Mouse (Mus musculus): ENCODE measurements at regions not wholly inside any gene's neighbourhood (a gene's known extent, or its start where the extent isn't known, plus 50 kb on each side); places are given as distances from the start of the nearest gene placed in this dataset.
"Not testable (repeated sequence)": the region's sequence is repeated elsewhere in the genome, so short reads cannot be mapped to it uniquely, and the experiment has no call there.

DNA sequence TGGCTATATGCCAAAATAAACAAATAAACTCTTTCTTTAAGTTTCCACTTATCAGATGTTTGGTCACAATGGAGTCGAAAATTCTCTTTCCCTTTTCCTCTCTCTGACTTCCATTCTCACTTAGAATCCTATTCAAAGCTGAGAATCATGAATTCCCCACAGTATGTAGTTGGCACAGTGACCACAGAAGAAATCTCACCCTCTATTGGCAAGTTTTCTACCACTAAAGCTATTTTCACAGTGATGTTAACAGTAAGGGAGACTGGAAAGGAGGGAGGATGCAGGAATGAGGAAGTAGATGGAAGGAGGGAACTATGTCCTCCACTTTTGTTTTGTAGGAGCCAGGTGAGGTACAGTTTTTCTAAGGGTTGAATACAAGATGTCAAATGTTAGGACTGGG is 431.2 kb upstream of the Tbl1xr1 start:
- Histone ChIP-seq H3K27ac (no peak overlapping the region), H3K4me3 (ENCODE audit: inconsistent target) (no peak overlapping the region), H3K36me3 (ENCODE audit: inconsistent target) (no peaks in the 10 kb centered on the region), H3K79me2 (ENCODE audit: inconsistent target) (no peaks in the 10 kb centered on the region)
- 64% methylated on average over 1 of the region's 1 CpGs for WGBS (ENCODE audit: missing documents)

DNA sequence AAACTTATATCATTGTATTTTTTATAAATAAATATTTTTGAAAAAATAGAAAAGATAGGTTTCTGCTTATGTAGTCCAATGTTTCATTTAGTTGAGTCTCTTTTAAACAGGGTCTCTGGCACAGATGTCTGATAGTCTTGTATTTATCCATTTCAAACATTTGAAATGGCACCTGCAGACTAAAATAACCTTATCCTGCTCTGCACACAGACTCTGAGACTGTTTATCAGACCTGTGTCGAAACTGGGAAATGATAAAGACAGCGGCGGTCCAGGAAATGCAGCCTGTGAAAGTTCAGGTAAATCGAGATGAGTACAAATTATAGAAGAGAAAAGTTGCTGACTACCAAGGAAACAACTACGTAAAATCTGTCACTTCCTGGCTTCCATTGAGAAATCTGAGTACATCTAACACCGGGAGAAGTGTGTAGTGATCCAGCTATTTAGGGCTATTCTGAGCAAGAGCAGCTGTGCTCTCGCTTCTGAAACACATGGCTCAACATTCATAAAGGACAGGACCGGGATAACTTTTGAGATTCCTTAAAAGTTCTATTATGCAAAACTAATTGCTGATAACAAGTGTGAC is 426.5 kb upstream of the Tbl1xr1 start:
- H3K4me3 ChIP-seq (ENCODE audit: inconsistent target), result no peak overlapping the region
- no peaks in the 10 kb centered on the region for H3K36me3 ChIP-seq (ENCODE audit: inconsistent target)
- no peak overlapping the region for H3K27ac ChIP-seq
- WGBS (ENCODE audit: missing documents), result 88% methylated on average over 8 of the region's 8 CpGs
- H3K79me2 ChIP-seq (ENCODE audit: inconsistent target), result no peaks in the 10 kb centered on the region

DNA sequence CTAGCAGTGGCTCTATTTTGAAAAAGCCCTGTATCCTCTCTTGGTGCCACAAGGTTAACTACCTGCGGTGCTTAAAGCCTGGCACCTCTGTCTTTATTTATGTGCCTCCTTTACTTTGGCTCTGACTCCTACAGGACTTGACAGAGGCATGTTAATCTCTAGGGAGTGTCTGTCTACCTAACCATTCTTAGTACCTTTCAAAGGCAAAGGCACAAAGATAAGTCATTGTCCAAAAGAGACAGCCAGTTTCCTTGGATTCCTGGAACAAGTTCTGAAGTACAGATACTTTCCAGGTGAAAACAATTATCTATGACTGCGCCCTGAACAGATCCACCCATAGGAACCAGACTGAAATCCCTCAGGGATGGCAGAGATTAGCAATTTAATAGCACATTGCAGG is 421.2 kb upstream of the Tbl1xr1 start:
- H3K36me3 ChIP-seq (ENCODE audit: inconsistent target), result no peaks in the 10 kb centered on the region
- H3K4me3 ChIP-seq (ENCODE audit: inconsistent target), result no peak overlapping the region
- no peak overlapping the region for H3K27ac ChIP-seq
- 100% methylated on average over 2 of the region's 2 CpGs for WGBS (ENCODE audit: missing documents)
- H3K79me2 ChIP-seq (ENCODE audit: inconsistent target), result no peaks in the 10 kb centered on the region

DNA sequence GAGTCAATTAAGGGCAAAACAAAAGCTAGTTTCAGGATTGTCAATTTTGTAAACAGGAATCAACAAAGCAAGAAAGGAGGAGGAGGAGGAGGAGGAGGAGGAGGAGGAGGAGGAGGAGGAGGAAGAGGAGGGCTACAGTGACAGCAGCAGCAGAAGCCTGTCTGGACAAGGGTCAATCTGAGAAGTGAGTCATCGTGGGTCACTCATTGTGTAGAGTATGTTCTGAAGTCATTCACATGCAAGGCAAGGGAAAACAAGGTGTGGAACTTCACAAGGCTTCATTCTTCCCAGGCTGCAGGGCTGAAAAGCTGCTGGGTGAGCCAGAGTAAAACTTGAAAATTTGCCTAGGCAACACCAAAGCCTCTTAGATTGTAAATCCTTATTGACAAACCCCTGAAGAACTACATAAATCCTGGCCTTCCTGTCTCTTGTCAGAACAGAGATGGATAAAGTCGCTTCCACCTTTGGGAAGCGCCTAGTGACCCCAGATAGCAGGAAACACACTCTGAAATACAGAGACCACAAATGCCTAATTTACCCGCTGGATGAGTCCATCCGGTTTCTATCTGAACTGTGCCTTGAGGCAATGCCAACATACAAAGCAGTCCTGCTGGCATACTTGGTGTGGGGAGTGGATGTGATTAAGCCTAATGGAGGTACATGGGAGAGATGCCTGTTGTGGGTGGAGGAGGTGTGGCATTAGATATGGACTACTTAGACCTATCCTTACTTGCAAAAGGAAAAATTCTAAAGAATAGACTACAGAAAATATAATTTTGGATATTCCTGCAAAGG is 408.9 kb upstream of the Tbl1xr1 start:
- 87% methylated on average over 5 of the region's 5 CpGs for WGBS (ENCODE audit: missing documents)
- Histone ChIP-seq H3K79me2 (ENCODE audit: inconsistent target) (no peaks in the 10 kb centered on the region), H3K27ac (no peak overlapping the region), H3K4me3 (ENCODE audit: inconsistent target) (no peak overlapping the region), H3K36me3 (ENCODE audit: inconsistent target) (no peaks in the 10 kb centered on the region)

DNA sequence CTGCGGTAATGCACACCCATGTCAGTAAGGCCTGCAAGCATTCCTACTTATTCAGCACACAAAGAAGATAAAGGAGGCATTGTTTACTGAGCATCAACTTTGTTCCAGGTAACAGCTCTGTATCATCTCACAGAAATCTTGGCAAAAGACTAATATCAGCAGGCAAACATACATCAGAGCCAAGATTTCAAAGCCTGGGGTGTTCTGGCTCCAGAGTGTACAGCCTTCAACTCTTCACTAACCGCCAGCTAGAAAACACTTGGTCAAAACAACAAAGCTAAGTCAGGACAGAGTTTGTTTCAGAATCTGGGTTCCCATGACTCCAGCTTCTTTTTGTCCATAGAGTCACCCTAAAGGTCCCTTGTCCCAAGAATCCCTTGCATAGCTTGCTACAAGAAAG is 404.6 kb upstream of the Tbl1xr1 start:
- no peaks in the 10 kb centered on the region for H3K36me3 ChIP-seq (ENCODE audit: inconsistent target)
- no peak overlapping the region for H3K27ac ChIP-seq
- H3K4me3 ChIP-seq (ENCODE audit: inconsistent target), result no peak overlapping the region
- WGBS (ENCODE audit: missing documents), result 95% methylated on average over 2 of the region's 2 CpGs
- H3K79me2 ChIP-seq (ENCODE audit: inconsistent target), result no peaks in the 10 kb centered on the region

DNA sequence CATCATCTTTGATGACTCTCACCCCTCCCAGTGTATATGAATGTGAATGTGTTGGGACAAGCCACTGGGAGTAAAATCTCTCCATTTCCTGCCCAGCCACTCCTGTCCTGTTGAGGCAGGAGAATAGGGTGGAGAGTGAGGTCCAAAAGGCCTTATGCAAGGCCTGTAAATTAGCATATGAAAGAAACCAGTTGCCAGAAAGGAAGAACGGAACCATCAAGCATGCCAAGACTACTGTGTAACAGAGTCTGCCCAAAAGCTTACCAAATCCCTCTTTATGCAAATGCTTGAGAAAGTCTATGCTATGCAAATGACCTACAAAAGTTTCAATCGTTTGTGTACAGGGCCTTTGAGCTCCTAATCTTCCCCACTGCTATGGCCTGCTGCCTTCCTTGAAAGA is 404.0 kb upstream of the Tbl1xr1 start:
- no peak overlapping the region for H3K4me3 ChIP-seq (ENCODE audit: inconsistent target)
- H3K79me2 ChIP-seq (ENCODE audit: inconsistent target), result no peaks in the 10 kb centered on the region
- 86% methylated on average over 2 of the region's 2 CpGs for whole genome bisulfite sequencing (ENCODE audit: missing documents)
- no peak overlapping the region for H3K27ac ChIP-seq
- no peaks in the 10 kb centered on the region for H3K36me3 ChIP-seq (ENCODE audit: inconsistent target)

DNA sequence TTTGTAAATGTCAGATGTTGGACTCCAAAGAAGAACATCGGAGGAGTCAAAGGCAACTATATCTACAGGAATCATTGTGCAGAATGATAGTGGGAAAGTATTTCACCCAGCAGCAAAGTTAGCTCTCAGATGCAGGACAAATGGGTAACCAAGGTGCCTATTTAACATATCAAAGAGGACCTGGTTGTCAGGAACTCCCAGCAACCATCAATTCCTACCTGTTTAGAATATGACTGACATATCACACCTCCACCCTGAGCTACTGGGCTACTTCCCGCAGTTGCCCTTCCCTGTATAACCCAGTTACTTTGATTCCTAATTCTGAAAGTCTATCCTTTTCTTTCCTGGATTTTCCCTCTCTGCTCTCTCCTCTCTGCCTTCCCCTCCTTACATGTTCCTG is 403.0 kb upstream of the Tbl1xr1 start:
- H3K4me3 ChIP-seq (ENCODE audit: inconsistent target), result no peak overlapping the region
- WGBS (ENCODE audit: missing documents), result 96% methylated on average over 2 of the region's 2 CpGs
- H3K27ac ChIP-seq, result no peak overlapping the region
- no peaks in the 10 kb centered on the region for H3K36me3 ChIP-seq (ENCODE audit: inconsistent target)
- H3K79me2 ChIP-seq (ENCODE audit: inconsistent target), result no peaks in the 10 kb centered on the region

DNA sequence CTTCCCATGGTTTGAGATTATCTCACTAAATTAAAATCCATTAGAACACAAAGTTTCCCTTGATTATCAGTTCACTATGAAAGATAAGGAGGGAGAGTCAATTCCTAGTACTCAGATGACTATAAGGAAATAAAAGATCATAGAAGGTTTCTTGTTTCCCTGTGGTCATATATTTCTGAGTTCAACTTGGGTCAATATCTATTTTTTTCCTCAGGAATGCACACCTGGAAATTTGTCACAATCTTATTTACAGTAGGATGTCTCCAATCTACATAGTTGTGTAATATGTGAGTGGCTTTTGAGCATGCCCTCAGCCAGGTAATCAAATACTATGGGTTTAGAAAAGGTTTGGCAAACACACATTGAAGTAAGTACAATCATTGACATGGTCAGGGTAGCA is 398.2 kb upstream of the Tbl1xr1 start:
- H3K27ac ChIP-seq, result no peak overlapping the region
- H3K4me3 ChIP-seq (ENCODE audit: inconsistent target), result no peak overlapping the region
- no peaks in the 10 kb centered on the region for H3K79me2 ChIP-seq (ENCODE audit: inconsistent target)
- no peaks in the 10 kb centered on the region for H3K36me3 ChIP-seq (ENCODE audit: inconsistent target)

DNA sequence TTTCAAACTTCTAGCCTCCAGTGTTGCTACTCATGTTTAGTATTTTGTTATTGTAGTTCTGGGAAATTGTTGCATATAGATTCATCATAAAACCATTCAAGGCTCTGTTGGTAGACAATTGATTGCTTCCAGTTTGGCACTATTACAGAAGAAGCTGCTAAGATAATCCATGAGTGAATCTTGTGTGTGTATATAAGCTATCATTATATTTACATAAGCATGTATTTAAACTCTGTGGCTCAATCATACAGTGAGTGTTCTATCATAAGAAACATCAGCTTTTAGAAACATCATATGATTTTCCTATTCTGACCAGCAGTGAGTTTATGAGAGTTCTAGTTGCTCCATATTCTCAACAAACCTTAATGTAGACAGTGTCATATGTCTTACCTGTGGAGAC is 397.7 kb upstream of the Tbl1xr1 start:
- Histone ChIP-seq H3K4me3 (ENCODE audit: inconsistent target) (no peak overlapping the region), H3K36me3 (ENCODE audit: inconsistent target) (no peaks in the 10 kb centered on the region), H3K27ac (no peak overlapping the region), H3K79me2 (ENCODE audit: inconsistent target) (no peaks in the 10 kb centered on the region)

DNA sequence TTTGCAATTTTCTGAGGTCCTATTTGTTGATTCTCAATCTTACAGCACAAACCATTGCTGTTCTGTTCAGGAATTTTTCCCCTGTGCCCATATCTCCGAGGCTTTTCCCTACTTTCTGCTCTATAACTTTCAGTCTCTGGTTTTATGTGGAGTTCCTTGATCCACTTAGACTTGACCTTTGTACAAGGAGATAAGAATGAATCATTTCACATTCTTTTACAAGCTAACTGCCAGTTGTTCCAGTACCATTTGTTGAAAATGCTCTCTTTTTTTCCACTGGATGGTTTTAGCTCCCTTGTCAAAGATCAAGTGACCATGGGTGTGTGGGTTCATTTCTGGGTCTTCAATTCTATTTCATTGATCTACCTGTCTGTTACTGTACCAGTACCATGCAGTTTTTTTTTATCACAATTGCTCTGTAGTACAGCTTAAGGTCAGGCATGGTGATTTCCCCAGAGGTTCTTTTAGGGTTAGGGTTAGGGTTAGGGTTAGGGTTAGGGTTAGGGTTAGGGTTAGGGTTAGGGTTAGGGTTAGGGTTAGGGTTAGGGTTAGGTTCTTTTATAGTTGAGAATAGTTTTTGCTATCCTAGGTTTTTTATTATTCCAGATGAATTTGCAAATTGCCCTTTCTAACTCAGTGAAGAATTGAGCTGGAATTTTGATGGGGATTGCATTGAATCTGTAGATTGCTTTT is 378.3 kb upstream of the Tbl1xr1 start:
- WGBS (ENCODE audit: missing documents), result 100% methylated on average over 1 of the region's 1 CpGs
- H3K4me3 ChIP-seq (ENCODE audit: inconsistent target); H3K79me2 ChIP-seq (ENCODE audit: inconsistent target); H3K36me3 ChIP-seq (ENCODE audit: inconsistent target); H3K27ac ChIP-seq: not testable (repeated sequence)

DNA sequence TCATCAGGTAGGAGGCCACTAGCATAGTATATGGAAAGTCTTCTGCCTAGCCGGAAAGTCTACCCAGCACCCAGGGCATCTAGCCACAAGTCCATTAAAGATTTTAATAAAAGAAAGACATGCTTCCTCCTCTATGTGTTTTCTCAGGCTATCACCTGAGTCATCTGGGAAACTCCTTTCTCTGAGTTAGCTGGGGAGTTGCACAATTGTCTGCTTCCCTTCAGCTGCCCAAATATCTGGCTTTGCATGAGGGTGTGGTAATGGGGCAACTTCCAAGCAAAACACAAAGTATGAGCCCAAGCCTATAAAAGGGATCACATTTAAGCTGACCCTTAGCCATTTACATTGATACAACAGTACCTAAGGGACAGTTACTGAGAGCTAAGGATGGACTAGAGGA is 376.9 kb upstream of the Tbl1xr1 start:
- 93% methylated on average over 1 of the region's 1 CpGs for WGBS (ENCODE audit: missing documents)
- Histone ChIP-seq H3K27ac (no peak overlapping the region), H3K4me3 (ENCODE audit: inconsistent target) (no peak overlapping the region), H3K36me3 (ENCODE audit: inconsistent target) (no peaks in the 10 kb centered on the region), H3K79me2 (ENCODE audit: inconsistent target) (no peaks in the 10 kb centered on the region)

DNA sequence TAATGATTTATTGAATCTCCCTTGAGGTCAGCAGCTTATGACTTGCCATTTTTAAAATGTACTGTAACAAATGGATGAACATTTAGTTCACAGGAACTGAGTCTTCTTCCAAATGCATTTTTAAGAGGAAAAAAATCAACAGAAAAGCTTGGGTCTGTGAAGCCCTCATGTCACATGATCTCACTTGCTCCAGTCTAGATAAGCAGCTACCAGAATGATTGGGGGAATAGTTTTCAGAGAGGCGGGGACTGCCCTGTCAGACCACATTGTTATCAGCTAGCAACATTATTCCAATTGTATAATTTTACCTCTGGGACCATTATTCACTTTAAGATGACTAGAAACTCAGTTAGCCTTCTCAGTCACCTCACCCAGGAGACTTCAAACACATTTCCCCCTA is 376.1 kb upstream of the Tbl1xr1 start:
- 100% methylated on average over 1 of the region's 1 CpGs for WGBS (ENCODE audit: missing documents)
- H3K4me3 ChIP-seq (ENCODE audit: inconsistent target), result no peak overlapping the region
- no peaks in the 10 kb centered on the region for H3K79me2 ChIP-seq (ENCODE audit: inconsistent target)
- no peak overlapping the region for H3K27ac ChIP-seq
- no peaks in the 10 kb centered on the region for H3K36me3 ChIP-seq (ENCODE audit: inconsistent target)

DNA sequence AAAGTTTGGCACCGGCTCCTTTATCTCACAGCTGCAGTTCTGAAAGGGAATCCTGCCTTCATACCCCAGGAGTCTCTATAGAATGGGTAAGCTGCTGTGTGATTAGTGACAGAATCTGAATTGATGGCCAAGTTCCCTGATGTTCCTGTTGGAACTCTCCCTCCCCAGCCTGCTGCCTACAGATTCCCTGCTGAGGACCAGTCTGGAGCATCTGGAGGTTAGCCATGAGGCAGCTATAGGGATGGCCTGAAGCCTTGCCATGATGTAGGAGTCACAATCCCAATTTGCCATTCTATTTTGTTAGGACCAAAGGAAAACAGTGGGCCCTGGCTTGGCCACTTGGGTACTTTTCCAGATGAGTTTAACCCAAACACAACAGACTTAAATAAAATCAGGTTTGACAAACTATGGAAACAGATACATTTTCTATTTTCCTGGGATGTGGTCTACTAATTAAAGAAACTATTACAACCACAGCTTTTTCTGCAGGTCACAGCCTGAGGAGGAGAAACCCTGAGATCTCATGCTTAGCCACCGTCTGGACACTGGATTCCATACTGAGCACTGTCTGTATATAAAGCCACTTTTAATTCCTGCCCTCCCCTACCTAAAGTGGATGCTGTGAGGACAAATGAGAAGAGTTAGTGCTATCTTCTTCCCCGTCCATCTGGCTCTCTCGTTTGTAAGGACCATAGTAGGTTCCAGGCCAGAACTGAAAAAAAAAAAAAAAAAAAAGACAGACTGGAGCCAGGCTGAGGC is 349.5 kb upstream of the Tbl1xr1 start:
- H3K27ac ChIP-seq, result no peak overlapping the region
- 94% methylated on average over 4 of the region's 4 CpGs for WGBS (ENCODE audit: missing documents)
- no peaks in the 10 kb centered on the region for H3K36me3 ChIP-seq (ENCODE audit: inconsistent target)
- H3K4me3 ChIP-seq (ENCODE audit: inconsistent target), result no peak overlapping the region
- H3K79me2 ChIP-seq (ENCODE audit: inconsistent target), result no peaks in the 10 kb centered on the region

DNA sequence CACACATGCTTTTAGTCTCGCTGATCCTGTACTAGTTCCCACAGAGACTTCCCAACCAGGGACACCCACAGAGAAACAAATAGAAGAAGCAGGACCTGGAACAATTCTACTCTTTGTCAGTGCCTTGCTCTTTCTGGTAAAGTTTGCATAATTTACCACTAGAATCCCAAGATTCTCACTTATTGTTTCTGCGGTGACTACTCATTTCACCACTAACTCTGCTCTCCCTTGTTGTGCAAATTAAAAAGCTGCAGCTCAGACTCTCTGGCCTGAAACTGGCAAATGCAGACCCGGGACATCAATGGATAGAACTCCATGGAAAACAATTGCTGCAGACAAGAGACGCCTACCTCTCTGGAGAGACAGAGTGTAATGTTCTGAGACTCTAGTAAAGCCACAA is 348.4 kb upstream of the Tbl1xr1 start:
- no peaks in the 10 kb centered on the region for H3K79me2 ChIP-seq (ENCODE audit: inconsistent target)
- H3K4me3 ChIP-seq (ENCODE audit: inconsistent target), result no peak overlapping the region
- H3K27ac ChIP-seq, result no peak overlapping the region
- H3K36me3 ChIP-seq (ENCODE audit: inconsistent target), result no peaks in the 10 kb centered on the region
- 93% methylated on average over 4 of the region's 4 CpGs for WGBS (ENCODE audit: missing documents)

DNA sequence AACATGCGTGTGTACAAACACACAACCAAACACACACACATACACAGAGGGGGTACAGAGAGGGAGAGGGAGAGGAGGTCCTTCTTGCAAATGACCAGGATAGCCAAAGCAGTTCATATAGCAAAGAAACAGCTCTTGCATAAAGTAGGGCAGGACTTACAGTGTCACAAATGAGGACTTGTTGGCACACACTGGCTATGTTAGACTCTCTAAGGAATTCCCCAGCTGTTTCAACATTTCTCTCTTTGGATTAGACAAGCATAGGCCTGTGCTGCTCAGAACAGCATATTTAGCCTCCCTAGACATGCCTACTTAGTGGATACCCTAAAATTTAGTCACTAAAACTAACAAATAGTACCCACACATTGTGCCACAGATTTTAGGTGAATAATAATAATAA is 347.1 kb upstream of the Tbl1xr1 start:
- Histone ChIP-seq H3K36me3 (ENCODE audit: inconsistent target) (no peaks in the 10 kb centered on the region), H3K79me2 (ENCODE audit: inconsistent target) (no peaks in the 10 kb centered on the region), H3K4me3 (ENCODE audit: inconsistent target) (no peak overlapping the region), H3K27ac (no peak overlapping the region)
- 100% methylated on average over 1 of the region's 1 CpGs for WGBS (ENCODE audit: missing documents)

Data from macrophage (primary cell).